Mouse (Mus musculus) c-Kit-negative CD71-positive TER-119-positive erythroid progenitor cells, embryonic 14.5 days (primary cell): ENCODE data around the gene Elobl.

Experiments used
- DNase-seq: peaks from one replicate; pipeline ENCODE4 v3.0.0-alpha.2; 2013; ENCODE audit warnings: low read depth, low spot score

The Elobl gene

DNA sequence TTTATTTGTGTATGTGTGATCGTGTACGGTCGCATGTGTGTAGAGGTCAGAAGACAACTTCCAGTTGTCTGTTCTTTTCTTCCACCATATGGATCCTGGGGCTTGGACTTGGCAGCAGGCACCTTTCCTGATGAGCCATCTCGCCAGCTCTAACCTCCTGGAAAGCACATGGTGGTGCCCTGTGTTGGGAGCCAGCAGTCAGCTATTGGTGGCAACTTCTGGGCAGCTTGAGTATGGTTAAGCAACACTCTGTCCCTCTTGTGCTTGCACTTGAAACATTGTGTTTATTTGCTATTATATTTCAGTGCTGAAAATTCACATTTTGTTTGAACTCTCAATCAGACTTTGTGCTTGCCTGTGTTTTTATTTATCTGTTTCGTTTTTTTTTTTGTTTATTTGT lies 22.2 kb upstream of the Elobl start:
- no peak for DNase-seq

- DNase-seq = no peak
Measured at GRCm38 (mm10) chr11:88986616-88987015, 19.9 kb upstream of the Elobl start.

GRCm38 (mm10) chr11:88981337-88981736 lies 14.6 kb upstream of the Elobl start:
- no peak for DNase-seq

DNA sequence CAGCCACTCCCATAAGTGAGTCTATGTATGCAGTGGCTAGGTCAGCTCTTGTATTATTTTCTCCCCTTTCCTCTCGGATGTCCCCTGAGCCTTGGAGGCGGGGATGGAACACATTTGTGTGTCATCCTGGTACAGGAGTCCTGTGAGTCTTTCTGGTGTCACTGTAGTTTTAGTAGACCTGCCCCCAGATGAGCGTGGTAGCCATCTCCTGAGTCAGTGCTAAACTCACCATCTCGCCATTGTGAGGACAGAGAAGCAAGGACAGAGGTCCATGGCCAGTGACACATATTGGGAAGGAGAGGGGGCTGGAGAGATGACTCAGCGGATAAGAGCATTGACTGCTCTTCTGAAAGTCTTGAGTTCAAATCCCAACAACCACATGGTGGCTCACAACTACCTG lies 10.5 kb upstream of the Elobl start:
- DNase-seq = no peak

DNA sequence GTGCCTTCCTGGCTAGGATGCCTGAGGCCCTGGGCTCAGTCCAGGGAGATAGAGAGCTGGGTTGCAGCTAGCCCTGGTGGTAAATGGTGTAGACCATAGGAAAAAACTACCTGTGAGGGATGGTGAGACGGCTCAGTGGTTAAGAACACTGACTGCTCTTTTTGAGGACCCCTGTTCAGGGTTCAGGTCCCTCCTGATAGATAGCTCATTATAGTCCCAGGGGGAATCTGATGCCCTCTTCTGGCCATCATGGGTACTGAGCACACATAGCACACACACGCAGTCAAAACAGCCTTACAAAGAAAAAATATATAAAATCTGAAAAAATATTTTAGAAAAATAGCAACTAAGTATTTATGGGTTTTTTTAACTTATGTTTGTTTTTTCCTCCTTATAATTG lies 9.6 kb upstream of the Elobl start:
- DNase-seq = no peak

DNA sequence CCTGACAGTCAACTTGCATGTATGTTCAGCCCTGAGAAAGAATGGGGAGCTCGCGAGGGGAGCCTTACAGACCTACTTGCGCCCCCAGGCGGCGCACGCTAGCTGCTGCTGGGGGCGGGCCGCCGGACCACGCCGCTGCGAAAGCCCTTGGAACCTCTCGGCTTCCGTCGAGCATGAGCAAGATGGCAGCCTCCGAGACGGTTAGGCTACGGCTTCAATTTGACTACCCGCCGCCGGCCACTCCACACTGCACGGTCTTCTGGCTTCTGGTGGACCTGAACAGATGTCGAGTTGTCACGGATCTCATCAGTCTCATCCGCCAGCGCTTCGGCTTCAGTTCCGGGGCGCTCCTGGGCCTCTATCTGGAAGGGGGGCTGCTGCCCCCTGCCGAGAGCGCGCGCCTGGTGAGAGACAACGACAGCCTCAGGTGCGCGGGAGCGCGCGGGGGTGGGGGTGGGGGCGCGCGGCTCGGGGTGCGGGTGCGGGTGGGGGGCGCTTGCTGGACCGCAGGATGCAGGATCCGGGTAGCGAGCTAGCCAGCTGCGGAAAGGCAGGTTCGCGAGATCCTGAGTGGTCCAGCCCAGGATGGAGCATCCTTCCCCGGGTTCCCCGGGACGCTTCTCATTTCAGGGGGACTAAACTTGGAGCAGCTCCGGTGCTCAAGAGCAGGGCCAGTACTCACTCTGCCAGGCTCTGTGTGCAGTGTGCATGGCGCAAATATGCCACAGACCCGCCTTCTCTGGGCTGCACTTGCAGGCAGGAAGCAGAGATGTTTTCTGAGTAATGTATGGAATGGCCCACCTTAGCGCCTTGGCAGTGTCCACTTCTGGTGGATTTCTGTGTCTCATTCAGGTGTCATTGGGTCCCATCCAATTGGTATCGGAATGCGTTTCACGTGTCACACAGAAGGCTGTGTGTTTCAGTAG lies 7.3 kb upstream of the Elobl start:
- DNase-seq = peak; percentile 61

- no peak for DNase-seq
Measured at GRCm38 (mm10) chr11:88970202-88970732, 3.5 kb upstream of the Elobl start, which contains the start of gene Coil. TSS of gene Coil (plus strand) at chr11:88970252.

GRCm38 (mm10) chr11:88958851-88959250 lies 7.9 kb downstream of the Elobl start:
- no peak for DNase-seq

DNA sequence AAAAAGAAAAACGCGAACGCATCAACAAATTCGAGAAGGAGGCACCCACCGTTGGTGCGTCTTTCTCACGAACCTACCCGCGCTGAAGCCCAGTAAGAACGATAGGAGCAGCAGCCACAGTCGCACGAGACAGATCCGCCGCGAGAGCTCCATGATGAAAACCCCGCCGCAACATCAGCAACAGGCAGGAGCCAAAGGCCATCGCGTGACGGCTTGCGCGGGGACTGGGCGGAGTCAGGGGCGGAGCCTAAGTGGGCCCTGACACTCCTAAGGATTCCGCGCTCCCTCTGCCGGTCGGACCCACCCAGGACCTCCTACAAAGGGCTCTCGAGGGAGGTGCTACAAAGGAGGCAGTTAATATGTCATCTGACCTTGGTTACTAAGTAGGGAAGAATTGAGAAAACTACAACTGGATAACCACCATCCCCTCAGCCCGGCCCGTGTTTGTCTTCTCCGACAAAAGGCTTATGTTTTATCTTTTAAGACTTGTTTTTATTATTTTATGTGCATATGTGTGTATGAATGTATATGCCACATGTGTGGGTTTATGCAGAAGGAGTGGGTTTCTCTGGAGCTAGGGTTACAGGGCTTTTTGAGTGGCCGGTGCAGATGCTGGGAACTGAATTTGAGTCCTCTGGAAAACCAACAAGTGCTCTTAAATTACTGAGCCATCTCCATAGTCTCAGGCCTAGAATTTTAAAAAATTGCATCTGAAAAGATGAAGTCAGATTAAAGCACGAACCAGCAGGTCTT lies 11.3 kb downstream of the Elobl start, which contains the start of gene Scpep1:
Gene Scpep1, minus strand, starts transcription at position 249 of the 753 bp plus-strand sequence.
- DNase-seq = peak; percentile 87

DNA sequence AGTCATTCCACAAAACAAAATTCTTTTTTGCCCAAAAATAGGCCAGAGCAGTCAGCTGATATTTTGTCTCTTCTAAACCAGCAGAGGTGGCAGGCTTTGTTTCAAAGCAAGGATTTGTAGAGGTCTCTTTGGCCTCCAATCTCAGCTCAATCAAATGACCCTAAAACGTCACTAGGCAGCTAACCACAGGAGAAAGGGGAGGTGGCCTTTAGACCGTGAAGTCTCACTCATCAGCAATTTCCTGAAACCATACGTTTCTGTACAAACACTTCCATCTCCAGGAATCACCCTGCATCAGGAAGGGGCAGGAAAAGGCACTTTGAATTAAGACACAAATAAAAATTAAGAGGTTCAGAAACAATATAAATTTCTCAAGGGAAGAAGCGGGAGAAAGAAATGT lies 11.9 kb downstream of the Elobl start:
- no peak for DNase-seq

GRCm38 (mm10) chr11:88953582-88953981 lies 13.1 kb downstream of the Elobl start:
- DNase-seq = no peak

- no peak for DNase-seq
Measured at GRCm38 (mm10) chr11:88952117-88952516, 14.6 kb downstream of the Elobl start.

DNA sequence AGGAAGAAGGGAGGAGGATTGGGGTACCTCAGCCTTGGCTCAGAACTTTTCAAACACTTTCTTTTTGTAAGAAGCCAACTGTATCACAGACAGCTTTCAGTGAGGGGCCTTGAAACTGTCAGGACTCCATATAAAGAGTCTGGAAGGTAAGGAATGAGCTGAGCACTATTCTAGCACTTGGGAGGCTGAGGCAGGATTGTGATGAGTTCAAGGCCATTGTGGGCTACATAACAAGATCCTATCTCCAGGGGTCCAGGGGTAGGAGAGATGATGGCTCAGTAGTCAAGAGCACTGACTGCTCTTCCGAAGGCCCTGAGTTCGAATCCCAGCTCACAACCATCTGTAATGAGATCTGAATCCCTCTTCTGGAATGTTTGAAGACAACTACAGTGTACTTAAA lies 15.2 kb downstream of the Elobl start:
- DNase-seq = no peak

- no peak for DNase-seq
Measured at GRCm38 (mm10) chr11:88950640-88951250, 16.0 kb downstream of the Elobl start.

DNA sequence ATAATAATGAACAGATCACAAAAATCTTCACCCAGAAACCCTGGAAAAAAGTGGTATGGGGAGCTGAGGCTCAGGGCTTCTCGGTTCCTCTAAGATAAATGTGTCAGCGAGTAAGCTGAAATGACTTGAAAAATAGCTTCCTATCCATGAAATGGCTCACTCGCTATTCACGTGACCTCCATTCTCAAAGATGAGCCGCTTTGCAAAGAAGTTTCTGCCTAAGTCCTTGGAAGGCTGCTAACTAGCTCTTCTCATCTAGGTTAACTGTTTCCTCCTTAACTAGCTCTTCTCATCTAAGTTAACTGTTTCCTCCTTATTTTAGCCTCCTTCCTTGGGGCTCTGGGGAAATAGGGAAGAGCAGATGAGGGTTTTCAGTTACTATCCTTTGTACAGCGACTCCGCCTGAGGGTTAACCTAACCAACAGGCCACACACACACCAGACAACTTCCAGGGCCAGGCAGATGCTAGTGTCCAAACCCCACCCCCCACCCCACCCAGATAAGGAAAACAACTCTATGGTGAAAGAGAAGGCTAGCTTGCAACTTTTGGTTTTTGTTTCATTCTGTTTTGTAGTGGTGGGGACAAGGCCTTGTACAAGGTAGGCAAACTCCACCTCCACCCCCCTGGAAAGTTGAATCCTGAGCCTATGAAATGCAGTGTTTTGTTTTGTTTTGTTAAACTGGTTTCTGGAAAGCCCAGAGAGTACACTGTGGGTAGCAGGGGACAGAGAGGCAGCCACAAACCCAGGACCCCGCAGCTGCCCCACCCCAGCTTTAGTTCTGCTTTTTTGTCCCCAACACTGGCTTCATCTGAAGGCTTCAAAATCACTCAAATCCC lies 16.7 kb downstream of the Elobl start:
- DNase-seq = no peak

DNA sequence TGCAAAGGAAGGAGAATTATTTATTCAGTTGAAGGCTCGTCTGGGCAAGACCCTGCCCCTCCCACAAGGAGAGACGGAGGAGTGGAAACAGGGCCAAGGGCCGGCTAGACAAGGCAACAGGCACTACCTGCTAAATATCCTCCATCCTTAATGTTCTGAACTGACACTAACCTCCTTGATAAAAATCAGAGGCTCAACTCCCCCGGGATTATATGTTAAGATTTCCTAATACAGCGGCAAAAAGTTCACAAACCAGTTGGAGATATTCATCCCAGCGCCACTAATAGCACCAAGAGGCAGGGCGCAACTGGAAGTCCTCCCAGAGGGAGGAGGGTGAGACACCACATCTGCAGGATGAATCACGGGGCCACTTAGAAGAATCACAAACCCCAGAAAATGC lies 17.8 kb downstream of the Elobl start:
- no peak for DNase-seq

DNA sequence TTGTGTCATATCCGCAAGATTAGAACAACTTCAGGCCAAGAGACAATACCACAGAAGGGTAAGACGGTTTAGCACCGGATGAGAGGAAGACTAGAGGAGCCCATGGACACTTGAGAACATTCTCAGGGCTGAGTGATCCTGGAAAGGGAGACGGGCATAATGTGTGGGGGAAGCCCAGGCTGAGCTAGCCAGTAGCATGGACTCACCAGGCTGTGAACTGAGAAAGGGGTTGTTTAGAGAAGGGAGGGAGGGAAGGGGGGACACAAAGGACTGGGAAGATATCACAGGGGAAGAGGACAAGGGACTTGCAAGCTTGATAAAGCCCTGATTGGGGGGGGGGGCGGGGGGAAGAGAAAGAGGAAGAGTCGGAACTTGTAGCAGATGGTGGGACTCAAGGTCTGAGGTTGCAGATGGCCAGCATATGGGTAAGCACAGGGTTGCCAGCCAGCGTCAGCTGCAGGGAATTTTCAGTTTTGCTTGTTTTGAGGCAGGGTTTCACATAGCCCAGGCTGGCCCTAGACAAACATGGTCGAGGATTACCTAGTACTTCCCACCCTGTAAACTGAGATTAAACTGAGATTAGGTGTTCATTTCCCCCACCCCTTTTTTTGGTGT lies 20.7 kb downstream of the Elobl start:
- DNase-seq = no peak

- DNase-seq = no peak
Measured at GRCm38 (mm10) chr11:88941489-88941888, 25.2 kb downstream of the Elobl start.

DNA sequence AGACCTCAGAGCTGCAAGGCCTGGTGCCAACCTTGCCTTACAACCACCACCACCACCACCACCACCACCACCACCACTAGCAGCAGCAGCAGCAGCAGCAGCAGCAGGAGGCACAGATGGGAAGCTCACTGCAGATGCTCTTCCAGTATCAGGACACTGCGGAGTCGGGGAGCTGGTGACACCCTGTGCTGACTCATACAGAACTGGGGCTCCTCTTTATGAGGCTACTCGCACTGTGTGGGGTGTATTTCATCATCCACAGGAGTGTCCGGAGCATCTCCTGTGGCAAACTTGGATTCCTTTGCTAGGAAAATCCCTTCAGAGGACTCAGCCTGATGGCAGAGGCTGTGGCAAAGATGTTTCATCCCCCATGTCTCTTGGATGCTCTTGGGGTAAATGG lies 27.1 kb downstream of the Elobl start:
- DNase-seq = no peak

GRCm38 (mm10) chr11:88938770-88939169 lies 28.0 kb downstream of the Elobl start:
- no peak for DNase-seq

GRCm38 (mm10) chr11:88937886-88938285 lies 28.8 kb downstream of the Elobl start:
- no peak for DNase-seq
